Mouse (Mus musculus) MEL (cell line): Measurements from ENCODE around the gene Emx2. TPM values are rescaled to one million over a fixed set of nuclear protein-coding genes. Genes with fewer than 3 reads are reported as not detected.

Experiments
- DNase-seq: peaks from one replicate; pipeline ENCODE4 v3.0.0; 2011; ENCODE audit warnings: low read depth, low spot score
- H3K27ac ChIP-seq: 2 replicates; pipeline ENCODE4 v1.5.1; 2012; ENCODE audit warnings: low read depth, mild to moderate bottlenecking, control low read depth, low read length, moderate library complexity; ENCODE audit not compliant: control insufficient read depth
- H3K27me3 ChIP-seq, 2 experiments: fragments of 150-350 bp in 1 of 2; sonication (generic) in 1 of 2; 2 replicates each; pipeline ENCODE4 v1.6.1; 2012; ENCODE audit warnings: low read length in 2 of 2, mild to moderate bottlenecking in 2 of 2, improper control_type of control experiment in 1 of 2, moderate library complexity in 1 of 2; ENCODE audit not compliant: insufficient read depth in 2 of 2, control insufficient read depth in 1 of 2
- H3K36me3 ChIP-seq, 2 experiments: 2 replicates each; pipeline ENCODE4 v1.6.1; 2012 to 2014; ENCODE audit warnings: low read length in 2 of 2, improper control_type of control experiment in 1 of 2, inconsistent platforms in 1 of 2, mild to moderate bottlenecking in 1 of 2; ENCODE audit not compliant: insufficient read depth in 2 of 2, control insufficient read depth in 1 of 2
- H3K4me1 ChIP-seq, 2 experiments: fragments of 150-350 bp in 1 of 2; sonication (generic) in 1 of 2; 2 replicates each; pipeline ENCODE4 v1.6.1; 2012; ENCODE audit warnings: low read length in 2 of 2, improper control_type of control experiment in 1 of 2, mild to moderate bottlenecking in 1 of 2; ENCODE audit not compliant: insufficient read depth in 2 of 2, control insufficient read depth in 1 of 2
- H3K4me3 ChIP-seq, 2 experiments: fragments of 150-350 bp in 1 of 2; sonication (generic) in 1 of 2; 2 replicates each; pipeline ENCODE4 v1.5.1; 2012; ENCODE audit warnings: low read depth in 2 of 2, low read length in 2 of 2, mild to moderate bottlenecking in 2 of 2, moderate library complexity in 2 of 2, control low read depth in 1 of 2, improper control_type of control experiment in 1 of 2; ENCODE audit not compliant: control insufficient read depth in 1 of 2, insufficient read depth in 1 of 2
- H3K79me2 ChIP-seq: 2 replicates; pipeline ENCODE4 v1.6.1; 2012; ENCODE audit warnings: mild to moderate bottlenecking, low read length, moderate library complexity; ENCODE audit not compliant: control insufficient read depth, poor library complexity, insufficient read depth
- H3K9ac ChIP-seq: 2 replicates; pipeline ENCODE4 v1.6.1; 2012; ENCODE audit warnings: low read depth, mild to moderate bottlenecking, control low read depth, low read length, moderate library complexity; ENCODE audit not compliant: control insufficient read depth, poor library complexity, severe bottlenecking
- H3K9me3 ChIP-seq: fragments of 150-350 bp; sonication (generic); replicated peaks from 2 replicates; pipeline ENCODE4 v1.6.1; 2012; ENCODE audit warnings: mild to moderate bottlenecking, low read length, improper control_type of control experiment, moderate library complexity; ENCODE audit not compliant: insufficient read depth
- CHD2 ChIP-seq: IDR thresholded peaks from 2 replicates; pipeline ENCODE4 v1.6.1; 2011; ENCODE audit warnings: low read length, improper control_type of control experiment
- CTCF ChIP-seq, 3 experiments: IDR thresholded peaks in 2 of 3; conservative IDR thresholded peaks in 1 of 3; 2 replicates each; pipeline ENCODE4 v1.5.1; 2011 to 2012; ENCODE audit warnings: low read length in 3 of 3, low read depth in 2 of 3, mild to moderate bottlenecking in 2 of 3, improper control_type of control experiment in 1 of 3, inconsistent platforms in 1 of 3, mixed read lengths in 1 of 3, moderate library complexity in 1 of 3; ENCODE audit not compliant: control insufficient read depth in 1 of 3, insufficient read depth in 1 of 3, poor library complexity in 1 of 3, severe bottlenecking in 1 of 3
- E2F4 ChIP-seq: IDR thresholded peaks from 2 replicates; pipeline ENCODE4 v1.6.1; 2011; ENCODE audit warnings: low read depth, low read length, improper control_type of control experiment, borderline replicate concordance
- ETS1 ChIP-seq: IDR thresholded peaks from 2 replicates; pipeline ENCODE4 v1.6.1; 2012; ENCODE audit warnings: low read depth, mild to moderate bottlenecking, inconsistent platforms, low read length, improper control_type of control experiment, moderate library complexity
- HCFC1 ChIP-seq: IDR thresholded peaks from 2 replicates; pipeline ENCODE4 v1.6.1; 2012; ENCODE audit warnings: low read depth, mild to moderate bottlenecking, inconsistent platforms, low read length, improper control_type of control experiment, moderate library complexity
- MAFK ChIP-seq: IDR thresholded peaks from 2 replicates; pipeline ENCODE4 v1.6.1; 2011; ENCODE audit warnings: low read depth, mild to moderate bottlenecking, low read length, improper control_type of control experiment, borderline replicate concordance
- MEF2A ChIP-seq: IDR thresholded peaks from 2 replicates; pipeline ENCODE4 v1.6.1; 2014; ENCODE audit warnings: low read depth, mild to moderate bottlenecking, inconsistent platforms, low read length, improper control_type of control experiment; ENCODE audit not compliant: poor library complexity, insufficient replicate concordance, severe bottlenecking; ENCODE audit errors: extremely low read depth
- MYB ChIP-seq: IDR thresholded peaks from 2 replicates; pipeline ENCODE4 v1.6.1; 2011; ENCODE audit warnings: mild to moderate bottlenecking, low read depth, low read length, improper control_type of control experiment
- NELFE ChIP-seq: IDR thresholded peaks from 2 replicates; pipeline ENCODE4 v1.6.1; 2011; ENCODE audit warnings: low read depth, low read length, improper control_type of control experiment
- RAD21 ChIP-seq: IDR thresholded peaks from 2 replicates; pipeline ENCODE4 v1.6.1; 2011; ENCODE audit warnings: mild to moderate bottlenecking, low read depth, low read length, improper control_type of control experiment
- RCOR1 ChIP-seq: IDR thresholded peaks from 2 replicates; pipeline ENCODE4 v1.6.1; 2012; ENCODE audit warnings: low read depth, mild to moderate bottlenecking, inconsistent platforms, low read length, improper control_type of control experiment
- SMC3 ChIP-seq: IDR thresholded peaks from 2 replicates; pipeline ENCODE4 v1.6.1; 2011; ENCODE audit warnings: low read depth, low read length, improper control_type of control experiment
- TAL1 ChIP-seq: IDR thresholded peaks from 2 replicates; pipeline ENCODE4 v1.6.1; 2012; ENCODE audit warnings: mild to moderate bottlenecking, inconsistent platforms, low read length, moderate library complexity, mixed read lengths
- TBP ChIP-seq: IDR thresholded peaks from 2 replicates; pipeline ENCODE4 v1.8.0; 2011; ENCODE audit warnings: low read depth, low read length, improper control_type of control experiment
- UBTF ChIP-seq: IDR thresholded peaks from 2 replicates; pipeline ENCODE4 v1.6.1; 2012; ENCODE audit warnings: low read depth, mild to moderate bottlenecking, inconsistent platforms, low read length, improper control_type of control experiment, moderate library complexity, borderline replicate concordance; ENCODE audit not compliant: insufficient read depth
- USF2 ChIP-seq, 2 experiments: IDR thresholded peaks; 2 replicates each; pipeline ENCODE4 v1.6.1; 2011 to 2012; ENCODE audit warnings: improper control_type of control experiment in 2 of 2, low read length in 2 of 2, borderline replicate concordance in 1 of 2, inconsistent platforms in 1 of 2, low read depth in 1 of 2, mild to moderate bottlenecking in 1 of 2; ENCODE audit not compliant: insufficient read depth in 1 of 2
- ZKSCAN1 ChIP-seq: IDR thresholded peaks from 2 replicates; pipeline ENCODE4 v1.6.1; 2012; ENCODE audit warnings: low read depth, mild to moderate bottlenecking, inconsistent platforms, low read length, improper control_type of control experiment, moderate library complexity
- ZMIZ1 ChIP-seq: IDR thresholded peaks from 2 replicates; pipeline ENCODE4 v1.6.1; 2012; ENCODE audit warnings: low read depth, mild to moderate bottlenecking, inconsistent platforms, low read length, improper control_type of control experiment, moderate library complexity
- ZNF384 ChIP-seq: IDR thresholded peaks from 2 replicates; pipeline ENCODE4 v1.6.1; 2012; ENCODE audit warnings: low read depth, mild to moderate bottlenecking, inconsistent platforms, low read length, improper control_type of control experiment
- polyA plus RNA-seq, 2 experiments: library from polyadenylated mRNA; stranded (reverse) in 1 of 2; unstranded in 1 of 2; fragments of >175 nt in 1 of 2; fragments of >200 nt in 1 of 2; gene quantifications; 2 replicates each; pipeline versions ENCODE4 v1.2.1 to v1.2.4; 2012; ENCODE audit warnings: low replicate concordance in 2 of 2, low read depth in 1 of 2; ENCODE audit not compliant: insufficient read length in 2 of 2, insufficient read depth in 1 of 2, missing spikeins in 1 of 2
- total RNA-seq: library from RNA; depleted of rRNA; stranded (reverse); fragments of 300-350 nt; gene quantifications from 2 replicates; pipeline ENCODE4 v1.2.3, GENCODE M21; 2012

The Emx2 gene
- total and polyA plus RNA-seq, 3 experiments = 0.08 TPM; not detected in 2

GRCm38 (mm10) chr19:59462459-59463292 lies 4.5 kb downstream of the Emx2 start:
- no peak overlapping the region for H3K27ac ChIP-seq
- no peak overlapping the region for H3K4me3 ChIP-seq
- no peaks in the 10 kb centered on the region; a peak in 2 of 4 replicates for H3K27me3 ChIP-seq
- no peaks in the 10 kb centered on the region for H3K79me2 ChIP-seq
- TF ChIP-seq USF2 (IDR thresholded peaks at IDR 0.05; ENCODE audit: borderline replicate concordance in 1 of 2, insufficient read depth in 1 of 2, low read depth in 1 of 2, low read length in 2 of 2) = no peak
- TF ChIP-seq ZKSCAN1 = no peak
- no peak for TF ChIP-seq TBP
- TF ChIP-seq ZNF384 = no peak
- TF ChIP-seq SMC3 = no peak
- H3K9me3 ChIP-seq = no peaks in the 10 kb centered on the region
- no peaks in the 10 kb centered on the region for H3K36me3 ChIP-seq
- no peak for DNase-seq
- H3K4me1 ChIP-seq = no peaks in the 10 kb centered on the region
- H3K9ac ChIP-seq = no peak overlapping the region

DNA sequence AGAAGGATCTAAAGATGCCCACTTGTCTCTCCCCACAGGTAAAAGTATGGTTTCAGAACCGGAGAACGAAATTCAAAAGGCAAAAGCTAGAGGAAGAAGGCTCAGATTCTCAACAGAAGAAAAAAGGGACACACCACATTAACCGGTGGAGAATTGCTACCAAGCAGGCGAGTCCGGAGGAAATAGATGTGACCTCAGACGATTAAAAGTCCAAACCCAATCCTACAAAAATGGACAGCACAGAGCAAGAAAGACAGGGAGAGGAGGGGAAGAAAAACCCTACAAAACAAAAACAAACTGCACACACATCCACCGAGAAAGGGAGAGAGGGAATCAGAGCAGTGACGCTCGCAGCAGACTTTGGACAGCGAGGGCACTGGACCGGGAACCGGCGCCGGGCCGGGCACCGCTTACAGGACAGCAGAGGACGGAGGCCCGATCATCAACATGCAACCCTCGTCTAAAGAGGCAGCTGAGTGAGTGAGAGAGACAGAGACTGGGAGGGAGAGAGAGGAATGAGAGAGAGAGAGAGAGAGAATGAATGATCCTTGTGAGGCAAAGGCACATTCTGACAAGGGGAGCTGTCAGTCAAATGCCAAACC lies 5.8 kb downstream of the Emx2 start:
- Histone ChIP-seq H3K36me3 (no peaks in the 10 kb centered on the region), H3K9me3 (no peaks in the 10 kb centered on the region), H3K9ac (no peak overlapping the region), H3K27ac (no peak overlapping the region), H3K27me3 (no peaks in the 10 kb centered on the region; a peak in 2 of 4 replicates), H3K4me1 (no peaks in the 10 kb centered on the region), H3K79me2 (no peaks in the 10 kb centered on the region), H3K4me3 (no peak overlapping the region)
- DNase-seq = no peak
- TF ChIP-seq MYB (no peak), ETS1 (no peak), E2F4 (no peak), UBTF (no peak), HCFC1 (no peak), NELFE (no peak), RAD21 (no peak), CTCF (IDR thresholded peaks at IDR 0.05 in 2 of 3, conservative IDR thresholded peaks at IDR 0.05 in 1 of 3; ENCODE audit: control insufficient read depth in 1 of 3, insufficient read depth in 1 of 3, low read depth in 2 of 3, low read length in 3 of 3, poor library complexity in 1 of 3, severe bottlenecking in 1 of 3) (no peak), RCOR1 (no peak), ZMIZ1 (no peak), TAL1 (no peak), MAFK (no peak), ZKSCAN1 (no peak), MEF2A (no peak), CHD2 (no peak)
